Mouse (Mus musculus): ENCODE measurements around the gene Brip1.
A peak's percentile ranks its signal among the peaks of the same experiment; 100 is the strongest.

GRCm38 (mm10) chr11:86201037-86201786, at the start of gene Brip1:
- 0 out of 2 replicates have a peak, but pooled peaks have one; percentile 16 for TF ChIP-seq CTCF (IDR thresholded peaks at IDR 0.05; ENCODE audit: low read depth, low read length)
- 0 out of 2 replicates have a peak, but pooled peaks have one; percentile 31 for TF ChIP-seq POLR2A (IDR thresholded peaks at IDR 0.05; ENCODE audit: extremely low read depth, insufficient read depth, low read length)
